Mouse (Mus musculus): ENCODE measurements around the gene Rpl32.

- TF ChIP-seq CTCF (IDR thresholded peaks at IDR 0.05; ENCODE audit: low read depth) (no peak), EP300 (IDR thresholded peaks at IDR 0.05; ENCODE audit: low read depth) (no peak)
These were observed 32.2 kb downstream of the Rpl32 start for GRCm38 (mm10) chr6:115776363-115776762.

Measured in liver, embryonic 14.5 days (tissue).